Mouse (Mus musculus) CH12.LX (cell line): Measurements from ENCODE around the gene Nacc1. TPM values are rescaled to one million over a fixed set of nuclear protein-coding genes. Genes with fewer than 3 reads are reported as not detected.

Experiments used
- DNase-seq: peaks from one replicate; pipeline ENCODE4 v3.0.0-alpha.2; 2013; ENCODE audit errors: extremely low read depth
- H3K27ac ChIP-seq: 2 replicates; pipeline ENCODE4 v1.5.1; 2012; ENCODE audit warnings: low read depth, mild to moderate bottlenecking, control low read depth, moderate library complexity; ENCODE audit not compliant: insufficient read depth
- H3K27me3 ChIP-seq: replicated peaks from 2 replicates; pipeline ENCODE3; 2012; ENCODE audit warnings: inconsistent platforms
- H3K36me3 ChIP-seq, 2 experiments: replicated peaks in 1 of 2; 2 replicates each; pipeline versions ENCODE3 to v1.6.1; 2012; ENCODE audit warnings: inconsistent platforms in 1 of 2, low read length in 1 of 2, mild to moderate bottlenecking in 1 of 2, mixed read lengths in 1 of 2, moderate library complexity in 1 of 2; ENCODE audit not compliant: control insufficient read depth in 1 of 2, insufficient read depth in 1 of 2
- H3K4me1 ChIP-seq, 2 experiments: 2 replicates each; pipeline ENCODE4 v1.6.1; 2012; ENCODE audit warnings: inconsistent platforms in 1 of 2, moderate library complexity in 1 of 2; ENCODE audit not compliant: insufficient read depth in 2 of 2, control insufficient read depth in 1 of 2
- H3K4me2 ChIP-seq: 2 replicates; pipeline ENCODE4 v1.6.1; 2012; ENCODE audit warnings: low read depth, mild to moderate bottlenecking, control low read depth; ENCODE audit not compliant: poor library complexity, insufficient read depth, severe bottlenecking
- H3K4me3 ChIP-seq, 3 experiments: fragments of 150-350 bp in 1 of 3; sonication (generic) in 1 of 3; replicated peaks in 1 of 3; 2 replicates each; pipeline versions ENCODE3 to v1.5.1; 2011 to 2012; ENCODE audit warnings: low read depth in 2 of 3, low read length in 2 of 3, mild to moderate bottlenecking in 2 of 3, moderate library complexity in 2 of 3, control low read depth in 1 of 3, improper control_type of control experiment in 1 of 3, inconsistent platforms in 1 of 3, mixed read lengths in 1 of 3; ENCODE audit not compliant: poor library complexity in 1 of 3
- H3K79me2 ChIP-seq: replicated peaks from 2 replicates; pipeline ENCODE4 v1.6.1; 2012; ENCODE audit warnings: mild to moderate bottlenecking, moderate library complexity; ENCODE audit not compliant: control insufficient read depth, poor library complexity, insufficient read depth, severe bottlenecking; ENCODE audit errors: extremely low read depth
- H3K9ac ChIP-seq: 2 replicates; pipeline ENCODE4 v1.6.1; 2012; ENCODE audit warnings: low read depth, mild to moderate bottlenecking, control low read depth, moderate library complexity; ENCODE audit not compliant: insufficient read depth
- H3K9me3 ChIP-seq: replicated peaks from 2 replicates; pipeline ENCODE3; 2012; ENCODE audit warnings: low read length, inconsistent platforms, mixed read lengths
- CHD1 ChIP-seq: IDR thresholded peaks from 2 replicates; pipeline ENCODE4 v1.6.1; 2012; ENCODE audit warnings: low read depth, low read length, improper control_type of control experiment, inconsistent platforms
- CHD2 ChIP-seq: IDR thresholded peaks from 2 replicates; pipeline ENCODE4 v1.6.1; 2011; ENCODE audit warnings: low read length, improper control_type of control experiment
- CTCF ChIP-seq, 2 experiments: IDR thresholded peaks in 1 of 2; conservative IDR thresholded peaks in 1 of 2; 2 replicates each; pipeline ENCODE4 v1.5.1; 2011 to 2012; ENCODE audit warnings: low read depth in 2 of 2, low read length in 2 of 2, improper control_type of control experiment in 1 of 2, inconsistent platforms in 1 of 2, mild to moderate bottlenecking in 1 of 2, moderate library complexity in 1 of 2
- E2F4 ChIP-seq: IDR thresholded peaks from 2 replicates; pipeline ENCODE4 v1.6.1; 2011; ENCODE audit warnings: low read depth, low read length, improper control_type of control experiment; ENCODE audit not compliant: insufficient replicate concordance
- ETS1 ChIP-seq: conservative IDR thresholded peaks from 2 replicates; pipeline ENCODE4 v1.6.1; 2012; ENCODE audit warnings: low read depth, mild to moderate bottlenecking, inconsistent platforms, low read length, improper control_type of control experiment, moderate library complexity
- GABPA ChIP-seq: IDR thresholded peaks from 2 replicates; pipeline ENCODE4 v1.6.1; 2012; ENCODE audit warnings: low read depth, low read length, improper control_type of control experiment, inconsistent platforms; ENCODE audit not compliant: insufficient replicate concordance
- IRF4 ChIP-seq: IDR thresholded peaks from 2 replicates; pipeline ENCODE4 v1.6.1; 2014; ENCODE audit warnings: low read depth, mild to moderate bottlenecking, inconsistent platforms, low read length, improper control_type of control experiment
- MAX ChIP-seq: IDR thresholded peaks from 2 replicates; pipeline ENCODE4 v1.6.1; 2011; ENCODE audit warnings: low read length, improper control_type of control experiment
- MYC ChIP-seq: IDR thresholded peaks from 2 replicates; pipeline ENCODE4 v1.6.1; 2011; ENCODE audit warnings: low read depth, mild to moderate bottlenecking, improper control_type of control experiment, low read length
- NRF1 ChIP-seq: IDR thresholded peaks from 2 replicates; pipeline ENCODE4 v1.6.1; 2014; ENCODE audit warnings: low read depth, mild to moderate bottlenecking, inconsistent platforms, low read length, improper control_type of control experiment, moderate library complexity
- PAX5 ChIP-seq: IDR thresholded peaks from 2 replicates; pipeline ENCODE4 v1.6.1; 2012; ENCODE audit warnings: low read length, inconsistent platforms, mixed read lengths
- POLR2AphosphoS2 ChIP-seq: IDR thresholded peaks from 2 replicates; pipeline ENCODE4 v1.6.1; 2011; ENCODE audit warnings: low read depth, low read length, improper control_type of control experiment
- RAD21 ChIP-seq: IDR thresholded peaks from 2 replicates; pipeline ENCODE4 v1.6.1; 2011; ENCODE audit warnings: low read depth, mild to moderate bottlenecking, low read length, improper control_type of control experiment, moderate library complexity
- RCOR1 ChIP-seq: conservative IDR thresholded peaks from 2 replicates; pipeline ENCODE4 v1.6.1; 2012; ENCODE audit warnings: low read depth, mild to moderate bottlenecking, inconsistent platforms, low read length, improper control_type of control experiment
- SIN3A ChIP-seq: IDR thresholded peaks from 2 replicates; pipeline ENCODE4 v1.6.1; 2012; ENCODE audit warnings: low read length, improper control_type of control experiment, inconsistent platforms
- SMC3 ChIP-seq: IDR thresholded peaks from 2 replicates; pipeline ENCODE4 v1.6.1; 2011; ENCODE audit warnings: low read depth, low read length, improper control_type of control experiment
- TCF12 ChIP-seq: IDR thresholded peaks from 2 replicates; pipeline ENCODE4 v1.6.1; 2014; ENCODE audit warnings: low read depth, mild to moderate bottlenecking, inconsistent platforms, low read length, improper control_type of control experiment
- USF2 ChIP-seq: conservative IDR thresholded peaks from 2 replicates; pipeline ENCODE4 v1.6.1; 2011; ENCODE audit warnings: low read depth, low read length, improper control_type of control experiment
- ZC3H11A ChIP-seq: IDR thresholded peaks from 2 replicates; pipeline ENCODE4 v1.6.1; 2012; ENCODE audit warnings: low read depth, mild to moderate bottlenecking, inconsistent platforms, low read length, improper control_type of control experiment
- ZKSCAN1 ChIP-seq: IDR thresholded peaks from 2 replicates; pipeline ENCODE4 v1.6.1; 2012; ENCODE audit warnings: low read depth, inconsistent platforms, low read length, improper control_type of control experiment, borderline replicate concordance
- ZNF384 ChIP-seq: IDR thresholded peaks from 2 replicates; pipeline ENCODE4 v1.6.1; 2012; ENCODE audit warnings: low read depth, low read length, improper control_type of control experiment, inconsistent platforms
- dilution Hi-C: fragments of 300-500 bp; cut with MboI; formaldehyde crosslinking; loops from 2 replicates; pipeline ENCODE4 v1.14.3; 2020; ENCODE audit warnings: low sequenced_read_pairs; ENCODE audit not compliant: extremely low pct_unique_long_range_greater_than_20kb, extremely low pct_ligation_motif_present
- in situ Hi-C: fragments of 300-500 bp; cut with MboI; formaldehyde crosslinking; loops from 3 replicates; pipeline ENCODE4 v1.14.3; 2019; ENCODE audit warnings: low sequenced_read_pairs, low pct_ligation_motif_present, low pct_unique_long_range_greater_than_20kb, mixed read lengths
- polyA plus RNA-seq: library from polyadenylated mRNA; unstranded; fragments of >175 nt; gene quantifications from 2 replicates; pipeline ENCODE4 v1.2.1, GENCODE M21; 2012; ENCODE audit warnings: low read depth; ENCODE audit not compliant: insufficient read length
- total RNA-seq, 2 experiments: library from RNA; depleted of rRNA; stranded (reverse); fragments of 300-350 nt in 1 of 2; fragments of >200 nt in 1 of 2; gene quantifications; 2 replicates each; pipeline ENCODE4 v1.2.3; 2012 to 2014

Gene Nacc1
- total and polyA plus RNA-seq, 3 experiments = 23.3 to 84.1 (median 45.1) TPM

- no peak for TF ChIP-seq TCF12
- TF ChIP-seq SIN3A = no peak
- TF ChIP-seq USF2 = no peak
- no peak for TF ChIP-seq CHD2
- no peak for TF ChIP-seq E2F4
- H3K36me3 ChIP-seq = no peaks in the 10 kb centered on the region
- peaks cover 90% of the 10 kb centered on the region for H3K27me3 ChIP-seq
- in situ Hi-C loops = loop anchor here (5.0 kb wide), 1 partner anchor 71 kb away; no protein-coding TSS in a partner anchor
- no peak overlapping the region for H3K4me2 ChIP-seq
- H3K4me3 ChIP-seq = no peak overlapping the region
- H3K4me1 ChIP-seq = peaks cover 3 to 23% of the 10 kb centered on the region in 2 experiments
- dilution Hi-C loops = no loop called here
- H3K9me3 ChIP-seq = no peaks in the 10 kb centered on the region
- H3K9ac ChIP-seq = no peak overlapping the region
- no peak overlapping the region for H3K27ac ChIP-seq
- no peak for DNase-seq
- H3K79me2 ChIP-seq = no peaks in the 10 kb centered on the region
These were observed 48.9 kb upstream of the Nacc1 start for GRCm38 (mm10) chr8:84736521-84736920.

GRCm38 (mm10) chr8:84735597-84735996 is 47.9 kb upstream of the Nacc1 start:
- in situ Hi-C loops = loop anchor here (5.0 kb wide), 1 partner anchor 72 kb away; no protein-coding TSS in a partner anchor
- Histone ChIP-seq H3K36me3 (no peaks in the 10 kb centered on the region), H3K4me1 (peaks cover 3 to 23% of the 10 kb centered on the region in 2 experiments), H3K9ac (no peak overlapping the region), H3K4me2 (no peak overlapping the region), H3K79me2 (no peaks in the 10 kb centered on the region), H3K9me3 (no peaks in the 10 kb centered on the region), H3K27me3 (peaks cover 88% of the 10 kb centered on the region), H3K4me3 (no peak overlapping the region), H3K27ac (no peak overlapping the region)
- TF ChIP-seq ZNF384 = no peak
- TF ChIP-seq MAX = no peak
- no peak for TF ChIP-seq RAD21
- TF ChIP-seq IRF4 = no peak
- TF ChIP-seq CTCF (conservative IDR thresholded peaks at IDR 0.05 in 1 of 2, IDR thresholded peaks at IDR 0.05 in 1 of 2; ENCODE audit: low read depth in 2 of 2, low read length in 2 of 2) = no peak
- no peak for TF ChIP-seq NRF1
- TF ChIP-seq ZC3H11A = no peak
- no peak for TF ChIP-seq PAX5
- no peak for TF ChIP-seq ZKSCAN1
- no peak for TF ChIP-seq POLR2AphosphoS2
- TF ChIP-seq ETS1 = no peak
- no peak for TF ChIP-seq CHD2
- no peak for TF ChIP-seq SMC3
- TF ChIP-seq MYC = no peak
- no peak for TF ChIP-seq RCOR1
- TF ChIP-seq CHD1 = no peak
- no peak for TF ChIP-seq GABPA
- TF ChIP-seq TCF12 = no peak
- no peak for DNase-seq
- dilution Hi-C loops = no loop called here
